Mouse (Mus musculus) limb, embryonic 13.5 days (tissue): ENCODE data around the gene Haus6. TPM values are rescaled to one million over a fixed set of nuclear protein-coding genes. Genes with fewer than 3 reads are reported as not detected.
"Not testable (repeated sequence)": the region's sequence is repeated elsewhere in the genome, so short reads cannot be mapped to it uniquely, and the experiment has no call there.

Source experiments
- ATAC-seq: fragments of 200-750 bp; cut with Nextera tagmentation; 2 replicates; pipeline ENCODE4 v1.8.0; 2017; ENCODE audit warnings: low read depth, moderate number of reproducible peaks, moderate TSS enrichment; ENCODE audit not compliant: low FRiP score
- H3K27ac ChIP-seq: fragments of 300-500 bp; sonication (generic); 2 replicates; pipeline ENCODE4 v1.5.1; 2015; ENCODE audit warnings: inconsistent platforms, mild to moderate bottlenecking, moderate library complexity
- H3K27me3 ChIP-seq: fragments of 300-500 bp; sonication (generic); 2 replicates; pipeline ENCODE4 v1.6.1; 2015; ENCODE audit warnings: mild to moderate bottlenecking, inconsistent platforms
- H3K36me3 ChIP-seq: fragments of 300-500 bp; sonication (generic); 2 replicates; pipeline ENCODE4 v1.6.1; 2015; ENCODE audit warnings: inconsistent platforms, mild to moderate bottlenecking, moderate library complexity
- H3K4me1 ChIP-seq: fragments of 300-500 bp; sonication (generic); 2 replicates; pipeline ENCODE4 v1.6.1; 2015; ENCODE audit warnings: inconsistent platforms
- H3K4me2 ChIP-seq: fragments of 300-500 bp; sonication (generic); replicated peaks from 2 replicates; pipeline ENCODE4 v1.6.1; 2015; ENCODE audit warnings: inconsistent platforms, mild to moderate bottlenecking, moderate library complexity
- H3K4me3 ChIP-seq: fragments of 300-500 bp; sonication (generic); 2 replicates; pipeline ENCODE4 v1.5.1; 2015; ENCODE audit warnings: moderate library complexity, mild to moderate bottlenecking, inconsistent platforms
- H3K9ac ChIP-seq: fragments of 300-500 bp; sonication (generic); 2 replicates; pipeline ENCODE4 v1.6.1; 2015; ENCODE audit warnings: mild to moderate bottlenecking, inconsistent platforms
- H3K9me3 ChIP-seq: fragments of 300-500 bp; sonication (generic); 2 replicates; pipeline ENCODE4 v1.6.1; 2016; ENCODE audit warnings: inconsistent platforms
- WGBS: fragments of 180-500 bp; shearing (Covaris S2); methylation state at CpG from one replicate; pipeline ENCODE4 v1.1.7; 2015; 5-methylcytosine and 5-hydroxymethylcytosine counted together
- polyA plus RNA-seq: library from polyadenylated mRNA; unstranded; fragments of >200 nt; fragmentation: Nextera tagmentation; extraction: Ambion mirVana; gene quantifications from 2 replicates; pipeline ENCODE4 v1.2.1, GENCODE M21; 2015

Gene Haus6
- polyA plus RNA-seq, 1 experiment from 2014 or later: 18.2 TPM

- not testable (repeated sequence) for H3K9ac ChIP-seq, H3K27ac ChIP-seq, H3K36me3 ChIP-seq, H3K27me3 ChIP-seq, H3K4me2 ChIP-seq, H3K4me3 ChIP-seq, H3K4me1 ChIP-seq, ATAC-seq, H3K9me3 ChIP-seq
- 86% methylated on average over 1 of the region's 1 CpGs for WGBS
Measured at GRCm38 (mm10) chr4:86622532-86622931, 10.7 kb upstream of the Haus6 start.

GRCm38 (mm10) chr4:86622116-86622515, 10.3 kb upstream of the Haus6 start:
- Histone ChIP-seq H3K9me3 (no peaks in the 10 kb centered on the region), H3K27me3 (no peaks in the 10 kb centered on the region), H3K9ac (no peak overlapping the region), H3K27ac (no peak overlapping the region), H3K4me3 (no peak overlapping the region), H3K36me3 (no peaks in the 10 kb centered on the region), H3K4me2 (no peak overlapping the region), H3K4me1 (no peaks in the 10 kb centered on the region)
- ATAC-seq: no peak
- WGBS: 56% methylated on average over 3 of the region's 3 CpGs

- H3K27ac ChIP-seq: no peak overlapping the region
- ATAC-seq: no peak
Measured at GRCm38 (mm10) chr4:86620506-86620905, 8.7 kb upstream of the Haus6 start.

GRCm38 (mm10) chr4:86612289-86612620, 400 bp upstream of the Haus6 start:
- Histone ChIP-seq H3K4me3 (peak overlapping the region; percentile 91), H3K9ac (peak overlapping the region; percentile 50), H3K36me3 (0 out of 2 replicates have a peak, but pooled peaks cover under 1% of the 10 kb centered on the region), H3K9me3 (no peaks in the 10 kb centered on the region), H3K27me3 (no peaks in the 10 kb centered on the region), H3K4me1 (peaks cover 6% of the 10 kb centered on the region), H3K4me2 (peak overlapping the region; percentile 82), H3K27ac (peak overlapping the region; percentile 74; the same call in 1 of the 2 replicates)
- no peak; the same call in 1 of the 2 replicates for ATAC-seq
- WGBS: 39% methylated on average over 8 of the region's 8 CpGs

More at GRCm38 (mm10) chr4:86620506-86620905, 8.7 kb upstream of the Haus6 start:
- H3K4me2 ChIP-seq: no peak overlapping the region
- WGBS: 68% methylated on average over 2 of the region's 2 CpGs
- H3K4me1 ChIP-seq: no peaks in the 10 kb centered on the region
- H3K9me3 ChIP-seq: no peaks in the 10 kb centered on the region
- H3K36me3 ChIP-seq: no peaks in the 10 kb centered on the region
- no peak overlapping the region for H3K9ac ChIP-seq
- H3K27me3 ChIP-seq: no peaks in the 10 kb centered on the region
- no peak overlapping the region for H3K4me3 ChIP-seq

- Histone ChIP-seq H3K4me2 (no peak overlapping the region), H3K27me3 (no peaks in the 10 kb centered on the region), H3K4me3 (no peak overlapping the region), H3K9me3 (no peaks in the 10 kb centered on the region), H3K9ac (no peak overlapping the region), H3K4me1 (no peaks in the 10 kb centered on the region), H3K27ac (no peak overlapping the region), H3K36me3 (peaks cover 53% of the 10 kb centered on the region)
- ATAC-seq: no peak
- 92% methylated on average over 2 of the region's 2 CpGs for WGBS
Measured at GRCm38 (mm10) chr4:86591304-86591703, 20.6 kb downstream of the Haus6 start.

- ATAC-seq: no peak
- WGBS: 88% methylated on average over 3 of the region's 3 CpGs
- Histone ChIP-seq H3K4me3 (no peak overlapping the region), H3K4me2 (no peak overlapping the region), H3K4me1 (no peaks in the 10 kb centered on the region), H3K9me3 (no peaks in the 10 kb centered on the region), H3K9ac (no peak overlapping the region), H3K27ac (no peak overlapping the region), H3K36me3 (peaks cover 71% of the 10 kb centered on the region), H3K27me3 (no peaks in the 10 kb centered on the region)
Measured at GRCm38 (mm10) chr4:86588236-86588635, 23.6 kb downstream of the Haus6 start.

GRCm38 (mm10) chr4:86580591-86580990, 31.3 kb downstream of the Haus6 start:
- Histone ChIP-seq H3K27ac (no peak overlapping the region), H3K9me3 (no peaks in the 10 kb centered on the region), H3K9ac (no peak overlapping the region), H3K36me3 (peaks cover 60% of the 10 kb centered on the region), H3K4me2 (no peak overlapping the region), H3K4me3 (no peak overlapping the region), H3K4me1 (peaks cover 16% of the 10 kb centered on the region), H3K27me3 (no peaks in the 10 kb centered on the region)
- no peak for ATAC-seq
- WGBS: 84% methylated on average over 3 of the region's 3 CpGs

GRCm38 (mm10) chr4:86580056-86580455, 31.8 kb downstream of the Haus6 start:
- peaks cover 17% of the 10 kb centered on the region for H3K4me1 ChIP-seq
- H3K9me3 ChIP-seq: no peaks in the 10 kb centered on the region
- no peak for ATAC-seq
- H3K4me2 ChIP-seq: no peak overlapping the region
- no peaks in the 10 kb centered on the region for H3K27me3 ChIP-seq
- 63% methylated on average over 4 of the region's 4 CpGs for WGBS
- H3K36me3 ChIP-seq: peaks cover 55% of the 10 kb centered on the region
- no peak overlapping the region for H3K27ac ChIP-seq
- H3K9ac ChIP-seq: no peak overlapping the region
- H3K4me3 ChIP-seq: no peak overlapping the region

- Histone ChIP-seq H3K4me2 (peak overlapping the region; percentile 92), H3K4me1 (peaks cover 20% of the 10 kb centered on the region), H3K4me3 (peak overlapping the region; percentile 81), H3K9me3 (no peaks in the 10 kb centered on the region), H3K27ac (0 out of 2 replicates have a peak overlapping the region, but pooled peaks have one; percentile 97), H3K36me3 (peaks cover 28% of the 10 kb centered on the region), H3K27me3 (no peaks in the 10 kb centered on the region), H3K9ac (peak overlapping the region; percentile 92)
- no peak for ATAC-seq
- WGBS: 12% methylated on average over 11 of the region's 11 CpGs
Measured at GRCm38 (mm10) chr4:86576630-86577225, 35.1 kb downstream of the Haus6 start.

- no peak for ATAC-seq
- WGBS: under 1% methylated on average over 20 of the region's 20 CpGs
Measured at GRCm38 (mm10) chr4:86576120-86576541, 35.7 kb downstream of the Haus6 start.

GRCm38 (mm10) chr4:86575283-86575983, 36.4 kb downstream of the Haus6 start, which contains the start of gene Rraga:
Gene Rraga, plus strand, starts transcription at chr4:86575668.
- Histone ChIP-seq H3K27ac (peak within 1 kb of the TSS; percentile 97), H3K4me1 (peaks cover 20% of the 10 kb centered on the region), H3K27me3 (no peaks in the 10 kb centered on the region), H3K9me3 (no peaks in the 10 kb centered on the region), H3K4me3 (peak within 1 kb of the TSS; percentile 81), H3K36me3 (peaks cover 23% of the 10 kb centered on the region), H3K4me2 (peak within 1 kb of the TSS; percentile 92), H3K9ac (peak within 1 kb of the TSS; percentile 92)
- WGBS: under 1% methylated on average over 53 of the region's 53 CpGs
- ATAC-seq: peak; percentile 97

More at GRCm38 (mm10) chr4:86576120-86576541, 35.7 kb downstream of the Haus6 start:
- Histone ChIP-seq H3K27ac (peak overlapping the region; percentile 97), H3K4me2 (peak overlapping the region; percentile 92), H3K4me3 (peak overlapping the region; percentile 81), H3K27me3 (no peaks in the 10 kb centered on the region), H3K4me1 (peaks cover 20% of the 10 kb centered on the region), H3K36me3 (peaks cover 28% of the 10 kb centered on the region), H3K9ac (peak overlapping the region; percentile 92), H3K9me3 (no peaks in the 10 kb centered on the region)

GRCm38 (mm10) chr4:86574939-86575282, 36.9 kb downstream of the Haus6 start:
- WGBS: 17% methylated on average over 6 of the region's 6 CpGs
- peak; percentile 10 for ATAC-seq
- Histone ChIP-seq H3K4me1 (peaks cover 20% of the 10 kb centered on the region), H3K27ac (peak overlapping the region; percentile 97), H3K9ac (peak overlapping the region; percentile 92), H3K36me3 (peaks cover 17% of the 10 kb centered on the region), H3K4me3 (peak overlapping the region; percentile 81), H3K4me2 (peak overlapping the region; percentile 92), H3K9me3 (no peaks in the 10 kb centered on the region), H3K27me3 (no peaks in the 10 kb centered on the region)
